Mouse (Mus musculus) neural tube, embryonic 13.5 days (tissue): ENCODE results near the gene Kifap3. TPM values are rescaled to one million over a fixed set of nuclear protein-coding genes. Genes with fewer than 3 reads are reported as not detected.
A peak's percentile ranks its signal among the peaks of the same experiment; 100 is the strongest.

Source experiments
- ATAC-seq: fragments of 200-750 bp; cut with Nextera tagmentation; 2 replicates; pipeline ENCODE4 v1.8.0; 2017; ENCODE audit warnings: low read depth, mild to moderate bottlenecking, moderate TSS enrichment, moderate library complexity
- H3K27ac ChIP-seq: fragments of 300-500 bp; sonication (generic); replicated peaks from 2 replicates; pipeline ENCODE4 v1.5.1; 2015; ENCODE audit warnings: moderate library complexity, mild to moderate bottlenecking, inconsistent platforms
- H3K27me3 ChIP-seq: fragments of 300-500 bp; sonication (generic); 2 replicates; pipeline ENCODE4 v1.6.1; 2015; ENCODE audit warnings: mild to moderate bottlenecking, inconsistent platforms
- H3K36me3 ChIP-seq: fragments of 300-500 bp; sonication (generic); 2 replicates; pipeline ENCODE4 v1.6.1; 2015; ENCODE audit warnings: mild to moderate bottlenecking, inconsistent platforms
- H3K4me1 ChIP-seq: fragments of 300-500 bp; sonication (generic); replicated peaks from 2 replicates; pipeline ENCODE4 v1.6.1; 2015; ENCODE audit warnings: inconsistent platforms
- H3K4me2 ChIP-seq: fragments of 300-500 bp; sonication (generic); 2 replicates; pipeline ENCODE4 v1.6.1; 2015; ENCODE audit warnings: inconsistent platforms, mild to moderate bottlenecking, moderate library complexity
- H3K4me3 ChIP-seq: fragments of 300-500 bp; sonication (generic); 2 replicates; pipeline ENCODE4 v1.5.1; 2015; ENCODE audit warnings: mild to moderate bottlenecking, inconsistent platforms
- H3K9ac ChIP-seq: fragments of 300-500 bp; sonication (generic); 2 replicates; pipeline ENCODE4 v1.6.1; 2015; ENCODE audit warnings: moderate library complexity, mild to moderate bottlenecking, inconsistent platforms
- H3K9me3 ChIP-seq: fragments of 300-500 bp; sonication (generic); 2 replicates; pipeline ENCODE4 v1.6.1; 2016; ENCODE audit warnings: inconsistent platforms
- WGBS: fragments of 180-500 bp; shearing (Covaris S2); methylation state at CpG from one replicate; pipeline ENCODE4 v1.1.7; 2015; 5-methylcytosine and 5-hydroxymethylcytosine counted together
- polyA plus RNA-seq: library from polyadenylated mRNA; unstranded; fragments of >200 nt; fragmentation: Nextera tagmentation; extraction: Ambion mirVana; gene quantifications from 2 replicates; pipeline ENCODE4 v1.2.1, GENCODE M21; 2015

Gene Kifap3
- polyA plus RNA-seq, 1 experiment from 2014 or later = 105 TPM

DNA sequence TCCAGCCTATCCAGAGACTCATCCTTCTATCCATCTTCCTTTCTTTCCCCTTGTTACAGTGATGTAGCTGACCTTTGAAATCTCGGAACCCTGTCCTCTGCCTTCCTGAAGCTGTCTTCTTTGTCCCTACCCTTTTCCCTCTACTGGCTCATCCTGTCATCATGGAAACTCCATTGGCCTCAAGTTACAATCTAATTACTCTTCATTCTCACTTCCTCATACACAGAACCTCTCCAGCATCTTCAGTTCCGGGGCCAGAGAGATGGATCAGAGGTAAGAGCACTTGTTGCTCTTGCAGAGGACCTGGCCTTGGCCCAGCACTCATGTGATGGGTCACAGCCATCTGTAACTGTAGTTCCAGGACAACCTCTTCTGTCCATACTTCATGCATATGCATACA, 120.8 kb downstream of the Kifap3 start:
- H3K9ac ChIP-seq = no peak overlapping the region

DNA sequence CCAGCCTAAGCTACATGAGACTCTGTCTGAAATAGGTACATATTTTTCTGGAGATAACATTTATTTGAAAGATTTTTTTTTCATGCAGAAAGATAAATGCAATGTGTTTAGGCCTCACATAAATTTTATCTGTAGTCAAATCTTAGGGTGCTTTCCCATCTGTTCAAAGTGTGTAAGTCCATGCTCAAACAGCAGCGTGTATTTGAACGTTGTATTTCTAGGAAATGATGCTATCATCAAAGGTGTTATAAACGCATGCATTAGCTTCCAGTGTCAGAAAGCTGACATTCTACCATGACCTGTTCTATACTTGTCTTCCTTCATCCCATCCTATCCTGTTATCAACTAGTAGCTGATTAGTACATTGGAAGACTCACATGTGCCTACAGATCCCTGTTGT, 124.0 kb downstream of the Kifap3 start:
- WGBS = 93% methylated on average over 3 of the region's 3 CpGs
- no peaks in the 10 kb centered on the region for H3K4me1 ChIP-seq
- H3K9ac ChIP-seq = no peak overlapping the region
- H3K4me2 ChIP-seq = no peak overlapping the region
- no peak overlapping the region for H3K4me3 ChIP-seq
- H3K36me3 ChIP-seq = peaks cover 18% of the 10 kb centered on the region
- no peak overlapping the region for H3K27ac ChIP-seq
- no peak for ATAC-seq
- no peaks in the 10 kb centered on the region for H3K27me3 ChIP-seq
- H3K9me3 ChIP-seq = no peaks in the 10 kb centered on the region

More for the DNA sequence above, 120.8 kb downstream of the Kifap3 start:
- H3K27ac ChIP-seq = no peak overlapping the region
- H3K9me3 ChIP-seq = no peaks in the 10 kb centered on the region
- ATAC-seq = no peak
- H3K4me1 ChIP-seq = no peaks in the 10 kb centered on the region
- no peak overlapping the region for H3K4me2 ChIP-seq
- no peaks in the 10 kb centered on the region for H3K27me3 ChIP-seq
- H3K36me3 ChIP-seq = peaks cover 15% of the 10 kb centered on the region
- 91% methylated on average over 2 of the region's 2 CpGs for WGBS
- no peak overlapping the region for H3K4me3 ChIP-seq

DNA sequence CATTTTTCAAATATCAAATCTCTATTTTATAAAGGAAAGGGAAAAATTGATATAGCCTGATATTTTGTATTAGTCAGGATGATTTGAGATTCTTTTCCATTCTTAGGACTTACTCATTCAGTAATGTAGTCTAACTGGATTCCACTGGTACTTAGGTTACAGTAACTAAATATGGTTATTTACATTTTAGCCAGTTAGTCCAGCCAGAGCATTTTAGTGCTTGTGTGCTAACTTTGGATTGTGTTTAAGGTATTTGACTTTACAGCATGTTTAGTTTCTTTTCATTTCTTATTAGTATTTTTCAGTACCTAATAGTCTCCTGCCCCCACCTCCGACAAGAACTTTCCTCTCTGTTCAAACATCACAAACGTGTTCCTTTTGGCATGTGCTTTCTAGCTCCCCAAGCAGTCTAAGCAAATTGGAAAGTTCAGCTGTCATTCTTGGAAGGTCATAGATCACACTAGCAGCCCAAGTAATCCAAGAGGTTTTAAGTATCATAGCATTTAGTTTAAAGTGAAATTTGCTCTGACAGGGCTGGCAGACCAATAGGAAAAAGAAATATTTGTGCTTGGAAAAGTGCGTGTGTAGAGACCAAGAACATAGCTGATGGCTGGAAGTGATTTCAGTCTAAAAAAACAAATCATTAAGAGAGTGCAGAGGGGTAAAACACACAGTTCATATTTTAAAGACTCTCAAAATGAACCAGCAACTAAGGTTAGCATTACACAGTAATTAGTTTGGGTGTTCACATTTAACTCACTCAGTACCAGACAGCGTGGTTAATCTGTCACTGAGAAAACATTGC, 127.8 kb downstream of the Kifap3 start:
- H3K9me3 ChIP-seq = no peaks in the 10 kb centered on the region
- H3K9ac ChIP-seq = no peak overlapping the region
- H3K36me3 ChIP-seq = peaks cover 6% of the 10 kb centered on the region; the same call in 1 of the 2 replicates
- H3K4me3 ChIP-seq = no peak overlapping the region
- ATAC-seq = no peak
- WGBS = 86% methylated on average over 4 of the region's 4 CpGs
- no peak overlapping the region for H3K4me2 ChIP-seq
- H3K27ac ChIP-seq = no peak overlapping the region
- no peaks in the 10 kb centered on the region for H3K27me3 ChIP-seq
- H3K4me1 ChIP-seq = no peaks in the 10 kb centered on the region

DNA sequence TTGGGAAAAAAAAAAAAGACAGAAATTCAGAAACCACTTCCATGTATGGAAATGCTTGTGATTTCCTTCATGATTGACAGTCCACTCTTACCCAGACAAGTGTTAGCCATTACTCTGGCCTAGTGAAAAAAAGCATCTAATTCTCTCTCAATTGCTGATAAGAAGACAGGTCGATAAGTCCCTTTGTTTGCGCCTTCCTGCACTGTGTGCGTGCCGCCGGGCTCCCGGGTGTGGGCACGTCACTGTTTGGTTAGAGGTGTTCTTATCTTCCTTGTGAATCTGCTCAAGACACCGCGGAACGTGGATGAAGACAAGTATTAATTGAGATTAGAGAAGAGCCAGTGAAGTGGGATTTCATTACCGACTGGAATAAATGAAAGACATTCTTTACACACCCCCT, 129.0 kb downstream of the Kifap3 start:
- WGBS = 90% methylated on average over 11 of the region's 11 CpGs
- H3K27ac ChIP-seq = no peak overlapping the region
- no peak overlapping the region for H3K4me3 ChIP-seq
- no peak overlapping the region for H3K9ac ChIP-seq
- no peaks in the 10 kb centered on the region for H3K4me1 ChIP-seq
- H3K27me3 ChIP-seq = no peaks in the 10 kb centered on the region
- peaks cover 6% of the 10 kb centered on the region; the same call in 1 of the 2 replicates for H3K36me3 ChIP-seq
- no peak for ATAC-seq
- H3K9me3 ChIP-seq = no peaks in the 10 kb centered on the region
- H3K4me2 ChIP-seq = no peak overlapping the region

DNA sequence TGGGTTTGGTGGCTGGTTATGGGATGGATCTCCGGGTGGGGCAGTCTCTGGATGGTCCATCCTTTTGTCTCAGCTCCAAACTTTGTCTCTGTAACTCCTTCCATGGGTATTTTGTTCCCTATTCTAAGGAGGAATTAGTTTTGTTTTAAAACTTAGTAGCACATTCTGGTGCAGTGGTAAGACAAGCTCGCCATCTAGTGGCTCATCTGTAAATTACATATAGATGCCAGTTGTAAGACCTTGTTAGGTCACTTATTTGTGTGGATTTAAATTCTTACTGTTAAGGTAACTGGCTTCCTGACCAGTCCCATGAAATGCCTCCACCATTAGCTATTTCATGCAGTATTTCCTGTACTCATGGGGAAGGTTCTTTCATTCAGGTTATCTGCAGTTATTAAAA, 131.0 kb downstream of the Kifap3 start:
- 2% methylated on average over 2 of the region's 2 CpGs for WGBS
- H3K9ac ChIP-seq = no peak overlapping the region
- H3K27ac ChIP-seq = no peak overlapping the region
- H3K4me1 ChIP-seq = no peaks in the 10 kb centered on the region
- H3K27me3 ChIP-seq = no peaks in the 10 kb centered on the region
- no peak overlapping the region for H3K4me2 ChIP-seq
- H3K36me3 ChIP-seq = peaks cover 4% of the 10 kb centered on the region; the same call in 1 of the 2 replicates
- no peak overlapping the region for H3K4me3 ChIP-seq
- ATAC-seq = no peak
- no peaks in the 10 kb centered on the region for H3K9me3 ChIP-seq

DNA sequence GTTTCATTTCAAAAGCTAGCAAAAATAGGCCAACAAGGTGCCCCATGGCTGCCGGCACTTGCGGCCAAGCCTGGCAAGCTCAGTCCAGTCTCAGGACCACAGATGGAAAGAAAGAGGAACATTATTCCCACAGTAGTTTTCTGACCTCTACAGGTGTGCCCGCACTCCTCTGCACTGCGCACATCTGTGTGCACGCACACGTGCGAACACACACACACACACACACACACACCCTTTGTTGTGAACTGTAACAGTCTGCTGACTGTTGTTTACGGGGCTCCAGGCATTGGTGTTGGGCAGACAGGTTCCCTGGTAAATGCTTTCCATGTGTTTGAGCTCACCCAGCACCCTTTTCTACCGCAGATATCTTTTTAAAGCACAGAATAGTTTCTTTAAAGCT, 131.4 kb downstream of the Kifap3 start:
- H3K36me3 ChIP-seq = peaks cover 6% of the 10 kb centered on the region
- H3K9ac ChIP-seq = no peak overlapping the region
- ATAC-seq = no peak; the same call in 1 of the 2 replicates
- 93% methylated on average over 9 of the region's 9 CpGs for WGBS
- no peaks in the 10 kb centered on the region for H3K9me3 ChIP-seq
- no peak overlapping the region for H3K27ac ChIP-seq
- H3K27me3 ChIP-seq = no peaks in the 10 kb centered on the region
- H3K4me3 ChIP-seq = no peak overlapping the region
- no peak overlapping the region for H3K4me2 ChIP-seq
- no peaks in the 10 kb centered on the region for H3K4me1 ChIP-seq

DNA sequence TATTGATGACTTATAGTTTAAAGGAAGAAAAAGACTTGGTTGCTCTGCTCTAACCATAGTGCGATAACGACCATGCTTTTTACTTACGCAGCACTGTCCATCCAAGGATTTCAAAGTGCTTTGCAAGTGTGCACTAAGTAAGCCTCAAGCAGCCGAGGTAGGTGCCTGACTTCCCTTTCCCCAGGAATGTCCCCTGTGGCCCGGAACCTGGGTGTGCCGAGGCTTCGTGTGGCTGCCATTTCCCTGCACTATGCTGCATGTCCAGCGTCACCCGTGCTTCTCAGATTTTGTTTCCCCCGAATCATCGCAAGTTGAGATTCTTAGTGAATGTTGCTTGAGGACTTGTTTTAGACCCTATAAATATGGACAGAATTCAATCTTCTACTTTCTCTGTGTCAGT, 132.6 kb downstream of the Kifap3 start:
- no peak overlapping the region for H3K27ac ChIP-seq
- no peak overlapping the region for H3K4me3 ChIP-seq
- H3K9me3 ChIP-seq = no peaks in the 10 kb centered on the region
- peaks cover 18% of the 10 kb centered on the region for H3K36me3 ChIP-seq
- H3K4me1 ChIP-seq = no peaks in the 10 kb centered on the region
- no peaks in the 10 kb centered on the region for H3K27me3 ChIP-seq
- 93% methylated on average over 11 of the region's 11 CpGs for WGBS
- H3K9ac ChIP-seq = no peak overlapping the region
- H3K4me2 ChIP-seq = no peak overlapping the region
- no peak for ATAC-seq

DNA sequence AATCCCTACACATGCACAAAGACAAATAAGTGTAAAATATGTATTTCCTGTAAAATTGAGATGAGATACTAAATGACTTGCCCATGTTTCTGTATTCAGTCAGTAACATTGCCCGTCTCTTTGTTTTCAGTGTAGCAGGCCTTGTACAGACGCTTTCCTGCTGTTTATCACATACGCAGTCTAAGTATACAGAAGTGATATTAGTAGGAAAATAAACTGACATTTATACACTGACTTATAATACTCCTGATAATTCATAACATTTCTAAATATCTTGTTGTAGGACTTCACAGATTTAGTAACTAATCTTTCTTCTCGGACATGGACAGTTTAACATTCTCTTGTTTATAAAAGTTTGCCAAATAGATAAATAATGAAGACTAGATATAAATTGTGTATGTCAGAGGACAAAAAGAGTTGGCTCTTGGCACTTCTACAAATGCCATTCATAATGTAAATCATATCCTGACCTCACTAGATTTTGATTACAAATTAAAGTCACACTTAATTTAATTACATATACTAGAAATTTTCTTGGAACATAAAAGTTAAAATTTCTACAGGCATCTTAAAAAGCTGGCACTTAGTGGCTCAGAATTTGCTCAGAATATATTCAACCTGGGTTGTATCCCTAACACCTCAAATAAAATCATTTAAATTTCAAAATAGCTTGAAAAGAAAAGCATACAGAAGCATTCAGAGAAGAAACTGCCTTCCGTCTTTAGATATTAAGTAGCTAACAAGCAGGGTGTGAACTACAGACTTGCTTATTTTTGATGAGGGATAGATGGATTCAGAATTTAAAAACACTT, 138.2 kb downstream of the Kifap3 start:
- H3K27ac ChIP-seq = no peak overlapping the region
- no peak overlapping the region for H3K4me3 ChIP-seq
- no peaks in the 10 kb centered on the region for H3K4me1 ChIP-seq
- no peaks in the 10 kb centered on the region for H3K27me3 ChIP-seq
- no peak overlapping the region for H3K9ac ChIP-seq
- H3K9me3 ChIP-seq = no peaks in the 10 kb centered on the region
- 97% methylated on average over 5 of the region's 5 CpGs for WGBS
- H3K36me3 ChIP-seq = peaks cover 30% of the 10 kb centered on the region
- no peak overlapping the region for H3K4me2 ChIP-seq
- no peak for ATAC-seq

DNA sequence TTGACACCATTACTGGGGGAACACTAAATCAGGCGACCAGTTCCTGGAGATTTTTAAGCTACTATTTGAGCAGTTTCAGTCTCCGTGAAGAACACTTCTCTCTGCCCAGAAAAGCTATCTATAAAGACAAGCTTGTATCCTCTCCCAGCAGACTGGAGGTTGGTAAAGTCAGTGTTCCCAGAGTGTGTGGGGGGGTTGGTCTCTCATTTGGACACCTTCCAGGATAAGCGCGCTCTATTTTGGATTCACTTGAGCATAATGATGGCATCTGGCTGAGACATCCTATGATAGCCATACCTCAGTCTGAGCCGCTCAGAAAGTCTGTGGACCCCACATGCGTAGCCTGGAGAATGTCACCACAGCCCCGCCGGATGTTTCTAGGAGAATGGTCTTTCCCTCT, 144.7 kb downstream of the Kifap3 start:
- no peak for ATAC-seq
- 93% methylated on average over 8 of the region's 8 CpGs for WGBS
- no peak overlapping the region for H3K4me3 ChIP-seq
- no peaks in the 10 kb centered on the region for H3K27me3 ChIP-seq
- H3K9me3 ChIP-seq = no peaks in the 10 kb centered on the region
- H3K4me2 ChIP-seq = no peak overlapping the region
- H3K27ac ChIP-seq = no peak overlapping the region
- H3K4me1 ChIP-seq = peaks cover 6% of the 10 kb centered on the region
- no peaks in the 10 kb centered on the region for H3K36me3 ChIP-seq
- no peak overlapping the region for H3K9ac ChIP-seq

DNA sequence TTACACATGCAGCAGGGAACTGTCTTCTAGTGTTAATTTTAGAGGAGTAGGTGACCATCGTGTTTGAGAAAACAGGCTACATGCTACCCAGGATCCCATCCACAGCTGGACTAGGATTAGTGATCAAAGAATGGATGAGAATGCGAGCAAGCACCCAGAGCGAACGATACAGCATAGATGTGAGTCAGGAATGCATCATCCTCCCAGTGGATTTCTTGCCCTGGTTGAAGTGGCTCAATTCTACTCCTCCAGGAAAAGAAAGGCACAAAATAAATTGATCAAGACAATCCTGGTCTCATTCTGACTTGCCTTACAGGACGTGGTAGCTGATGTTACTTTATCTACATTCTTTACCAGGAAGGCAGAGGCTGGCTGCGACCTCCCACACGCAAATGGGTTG, 149.5 kb downstream of the Kifap3 start, which contains the start of gene Scyl3:
Gene Scyl3 (plus strand): TSS at position 255 of the 400 bp plus-strand sequence.
- Histone ChIP-seq H3K4me1 (peaks cover 24% of the 10 kb centered on the region), H3K4me2 (peak within 1 kb of the TSS; percentile 88), H3K9ac (peak within 1 kb of the TSS; percentile 94), H3K4me3 (peak within 1 kb of the TSS; percentile 97), H3K36me3 (peaks cover 7% of the 10 kb centered on the region), H3K9me3 (no peaks in the 10 kb centered on the region), H3K27me3 (no peaks in the 10 kb centered on the region), H3K27ac (peak within 1 kb of the TSS; percentile 92)
- ATAC-seq = no peak
- 75% methylated on average over 7 of the region's 7 CpGs for WGBS

DNA sequence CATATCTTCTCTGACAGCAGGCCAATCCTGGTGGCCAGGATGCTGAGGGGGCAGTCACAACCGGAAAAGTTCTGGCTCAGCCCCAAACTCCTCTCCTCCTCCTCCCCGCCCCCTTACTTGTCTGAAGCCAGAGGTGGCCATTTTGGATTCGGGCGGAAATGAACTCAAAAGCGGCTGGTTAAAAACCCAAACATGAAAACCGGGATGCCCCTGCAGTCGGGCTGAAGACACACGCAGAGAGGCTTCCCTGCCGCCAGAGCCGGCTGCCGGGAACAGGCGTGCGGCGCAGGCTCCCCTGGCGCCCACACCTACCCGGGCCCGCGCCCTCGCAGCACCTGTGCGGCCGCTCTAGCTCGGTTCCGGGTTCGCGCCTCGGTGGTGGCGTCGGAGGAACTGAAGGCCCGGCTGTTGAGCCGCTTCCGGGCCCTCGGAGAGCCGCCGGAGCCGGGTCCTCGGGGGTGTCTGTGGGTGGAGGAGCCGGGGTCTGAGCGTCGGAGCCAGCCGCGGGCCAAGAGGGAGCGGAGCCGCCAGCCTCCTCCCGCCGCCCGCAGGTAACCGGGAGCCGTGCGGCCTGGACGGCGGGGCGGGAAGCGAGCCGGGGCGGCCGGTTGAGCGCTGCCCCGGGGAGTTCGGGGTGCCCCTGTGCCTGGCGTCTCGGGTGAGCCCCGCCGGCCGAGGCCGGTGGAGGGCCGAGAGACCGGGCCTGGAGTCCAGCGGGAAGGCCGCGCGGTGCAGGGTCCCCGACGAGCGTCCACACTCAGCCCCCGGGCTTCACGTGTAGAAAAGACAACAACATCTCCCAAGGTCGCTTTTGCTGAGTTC, 150.5 kb downstream of the Kifap3 start:
- H3K4me2 ChIP-seq = peak overlapping the region; percentile 88
- H3K27ac ChIP-seq = peak overlapping the region; percentile 92
- no peaks in the 10 kb centered on the region for H3K27me3 ChIP-seq
- no peaks in the 10 kb centered on the region for H3K9me3 ChIP-seq
- under 1% methylated on average over 66 of the region's 77 CpGs for WGBS
- ATAC-seq = peak; percentile 98
- H3K36me3 ChIP-seq = peaks cover 17% of the 10 kb centered on the region
- H3K9ac ChIP-seq = peak overlapping the region; percentile 94
- peaks cover 24% of the 10 kb centered on the region for H3K4me1 ChIP-seq
- peak overlapping the region; percentile 97 for H3K4me3 ChIP-seq

DNA sequence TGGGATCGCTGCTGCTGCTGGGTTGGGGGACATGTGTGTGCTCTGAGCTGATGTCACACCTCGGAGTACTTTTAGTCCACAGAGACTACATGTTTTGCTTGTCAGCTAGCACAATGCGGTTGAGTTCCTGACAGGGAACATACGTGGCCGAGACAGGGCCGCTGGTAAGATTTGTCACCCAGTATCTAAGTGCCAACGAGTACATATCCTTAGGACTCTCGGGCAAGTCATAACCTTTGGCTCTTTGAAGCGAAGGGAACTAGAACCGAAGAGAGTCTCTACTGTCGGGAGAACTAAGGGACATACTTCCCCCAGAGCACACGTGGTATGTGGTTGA, 151.0 kb downstream of the Kifap3 start:
- H3K4me1 ChIP-seq = peaks cover 24% of the 10 kb centered on the region
- H3K27me3 ChIP-seq = no peaks in the 10 kb centered on the region
- H3K9me3 ChIP-seq = no peaks in the 10 kb centered on the region
- peak overlapping the region; percentile 92; the same call in 1 of the 2 replicates for H3K27ac ChIP-seq
- H3K4me2 ChIP-seq = peak overlapping the region; percentile 88
- H3K36me3 ChIP-seq = peaks cover 23% of the 10 kb centered on the region
- peak overlapping the region; percentile 94 for H3K9ac ChIP-seq
- WGBS = 5% methylated on average over 12 of the region's 12 CpGs
- peak overlapping the region; percentile 97 for H3K4me3 ChIP-seq
- no peak for ATAC-seq
